Mouse (Mus musculus) limb, embryonic 11.5 days (tissue): ENCODE measurements around the gene Flrt2. TPM values are rescaled to one million over a fixed set of nuclear protein-coding genes. Genes with fewer than 3 reads are reported as not detected.

Experiments
- ATAC-seq: fragments of 200-750 bp; cut with Nextera tagmentation; 2 replicates; pipeline ENCODE4 v1.8.0; 2017; ENCODE audit warnings: low read depth; ENCODE audit not compliant: insufficient number of reproducible peaks, low FRiP score, low TSS enrichment
- DNase-seq: peaks from one replicate; pipeline ENCODE4 v3.0.0-alpha.2; 2015; ENCODE audit warnings: low spot score
- H3K27ac ChIP-seq: fragments of 300-500 bp; sonication (generic); replicated peaks from 2 replicates; pipeline ENCODE4 v1.5.1; 2014; ENCODE audit warnings: low read depth, mild to moderate bottlenecking, low read length
- H3K27me3 ChIP-seq: fragments of 300-500 bp; sonication (generic); 2 replicates; pipeline ENCODE4 v1.6.1; 2014; ENCODE audit warnings: mild to moderate bottlenecking, low read length, mixed read lengths; ENCODE audit not compliant: control insufficient read depth, insufficient read depth
- H3K36me3 ChIP-seq: fragments of 300-500 bp; sonication (generic); 2 replicates; pipeline ENCODE4 v1.6.1; 2014; ENCODE audit warnings: mild to moderate bottlenecking, low read length, moderate library complexity, mixed read lengths; ENCODE audit not compliant: control insufficient read depth, insufficient read depth
- H3K4me1 ChIP-seq: fragments of 300-500 bp; sonication (generic); 2 replicates; pipeline ENCODE4 v1.6.1; 2014; ENCODE audit warnings: low read length, mixed read lengths; ENCODE audit not compliant: control insufficient read depth, insufficient read depth
- H3K4me2 ChIP-seq: fragments of 300-500 bp; sonication (generic); 2 replicates; pipeline ENCODE4 v1.6.1; 2014; ENCODE audit warnings: low read depth, mild to moderate bottlenecking, moderate library complexity; ENCODE audit not compliant: severe bottlenecking
- H3K4me3 ChIP-seq: fragments of 300-500 bp; sonication (generic); 2 replicates; pipeline ENCODE4 v1.5.1; 2014; ENCODE audit warnings: low read depth, low read length
- H3K9ac ChIP-seq: fragments of 300-500 bp; sonication (generic); 2 replicates; pipeline ENCODE4 v1.6.1; 2014; ENCODE audit warnings: mild to moderate bottlenecking, low read length
- H3K9me3 ChIP-seq: fragments of 300-500 bp; sonication (generic); 2 replicates; pipeline ENCODE4 v1.6.1; 2016; ENCODE audit warnings: low read length; ENCODE audit not compliant: control insufficient read depth
- WGBS: fragments of 180-500 bp; shearing (Covaris S2); extraction: QIAGEN DNeasy Blood & Tissue Kit; methylation state at CpG from one replicate; pipeline ENCODE4 v1.1.7; 2014; 5-methylcytosine and 5-hydroxymethylcytosine counted together
- polyA plus RNA-seq: library from polyadenylated mRNA; unstranded; fragments of >200 nt; fragmentation: Nextera tagmentation; extraction: Ambion mirVana; gene quantifications from 2 replicates; pipeline ENCODE4 v1.2.1, GENCODE M21; 2014

Flrt2 gene
- polyA plus RNA-seq, 1 experiment from 2014 or later = 22.8 TPM

GRCm38 (mm10) chr12:95700746-95701145 lies 8.7 kb downstream of the Flrt2 start:
- Histone ChIP-seq H3K27ac (no peak overlapping the region), H3K4me3 (no peak overlapping the region), H3K4me1 (peaks cover 12% of the 10 kb centered on the region; the same call in 1 of the 2 replicates), H3K27me3 (no peaks in the 10 kb centered on the region), H3K36me3 (no peaks in the 10 kb centered on the region), H3K9ac (no peak overlapping the region), H3K4me2 (no peak overlapping the region), H3K9me3 (no peaks in the 10 kb centered on the region)
- ATAC-seq (no peak), DNase-seq (no peak)
- 77% methylated on average over 2 of the region's 2 CpGs for WGBS

- Histone ChIP-seq H3K27me3 (no peaks in the 10 kb centered on the region), H3K9ac (no peak overlapping the region), H3K27ac (no peak overlapping the region), H3K4me3 (no peak overlapping the region), H3K4me1 (peaks cover 12% of the 10 kb centered on the region; the same call in 1 of the 2 replicates), H3K9me3 (no peaks in the 10 kb centered on the region), H3K36me3 (no peaks in the 10 kb centered on the region), H3K4me2 (no peak overlapping the region)
- ATAC-seq (no peak), DNase-seq (no peak)
These were observed 9.6 kb downstream of the Flrt2 start for GRCm38 (mm10) chr12:95701580-95701979.

GRCm38 (mm10) chr12:95705006-95705405 lies 13.0 kb downstream of the Flrt2 start:
- Histone ChIP-seq H3K27me3 (no peaks in the 10 kb centered on the region), H3K4me1 (no peaks in the 10 kb centered on the region), H3K4me3 (no peak overlapping the region), H3K36me3 (no peaks in the 10 kb centered on the region), H3K9me3 (no peaks in the 10 kb centered on the region), H3K9ac (no peak overlapping the region), H3K27ac (no peak overlapping the region), H3K4me2 (no peak overlapping the region)
- ATAC-seq (no peak), DNase-seq (no peak)
- WGBS = 93% methylated on average over 3 of the region's 3 CpGs

GRCm38 (mm10) chr12:95723265-95723664 lies 31.2 kb downstream of the Flrt2 start:
- no peak for DNase-seq

GRCm38 (mm10) chr12:95734075-95734474 lies 42.0 kb downstream of the Flrt2 start:
- ATAC-seq (no peak), DNase-seq (no peak)
- Histone ChIP-seq H3K4me1 (no peaks in the 10 kb centered on the region), H3K36me3 (no peaks in the 10 kb centered on the region), H3K9me3 (no peaks in the 10 kb centered on the region), H3K27me3 (no peaks in the 10 kb centered on the region), H3K27ac (no peak overlapping the region), H3K4me3 (no peak overlapping the region), H3K4me2 (no peak overlapping the region), H3K9ac (no peak overlapping the region)
- 81% methylated on average over 1 of the region's 1 CpGs for WGBS

More at GRCm38 (mm10) chr12:95723265-95723664, 31.2 kb downstream of the Flrt2 start:
- Histone ChIP-seq H3K9ac (no peak overlapping the region), H3K4me2 (no peak overlapping the region), H3K4me1 (no peaks in the 10 kb centered on the region), H3K27ac (no peak overlapping the region), H3K27me3 (no peaks in the 10 kb centered on the region), H3K9me3 (no peaks in the 10 kb centered on the region), H3K4me3 (no peak overlapping the region), H3K36me3 (no peaks in the 10 kb centered on the region)
- no peak for ATAC-seq
- 96% methylated on average over 2 of the region's 2 CpGs for WGBS

GRCm38 (mm10) chr12:95737571-95737970 lies 45.5 kb downstream of the Flrt2 start:
- 94% methylated on average over 8 of the region's 8 CpGs for WGBS
- DNase-seq = no peak
- no peaks in the 10 kb centered on the region for H3K27me3 ChIP-seq
- H3K36me3 ChIP-seq = no peaks in the 10 kb centered on the region
- no peak overlapping the region for H3K4me2 ChIP-seq
- ATAC-seq = no peak
- H3K4me3 ChIP-seq = no peak overlapping the region
- no peaks in the 10 kb centered on the region for H3K4me1 ChIP-seq
- no peaks in the 10 kb centered on the region for H3K9me3 ChIP-seq
- no peak overlapping the region for H3K9ac ChIP-seq
- H3K27ac ChIP-seq = no peak overlapping the region

- Histone ChIP-seq H3K9ac (no peak overlapping the region), H3K4me1 (no peaks in the 10 kb centered on the region), H3K9me3 (no peaks in the 10 kb centered on the region), H3K4me2 (no peak overlapping the region), H3K27ac (no peak overlapping the region), H3K36me3 (no peaks in the 10 kb centered on the region), H3K4me3 (no peak overlapping the region), H3K27me3 (no peaks in the 10 kb centered on the region)
- WGBS = 88% methylated on average over 5 of the region's 5 CpGs
- no peak for DNase-seq
- ATAC-seq = no peak
These were observed 46.0 kb downstream of the Flrt2 start for GRCm38 (mm10) chr12:95738031-95738430.

GRCm38 (mm10) chr12:95738491-95739135 lies 46.6 kb downstream of the Flrt2 start:
- no peaks in the 10 kb centered on the region for H3K4me1 ChIP-seq
- no peaks in the 10 kb centered on the region for H3K36me3 ChIP-seq
- no peak overlapping the region for H3K27ac ChIP-seq
- H3K27me3 ChIP-seq = no peaks in the 10 kb centered on the region
- 80% methylated on average over 7 of the region's 7 CpGs for WGBS
- ATAC-seq (no peak), DNase-seq (no peak)
- H3K9me3 ChIP-seq = no peaks in the 10 kb centered on the region
- H3K4me3 ChIP-seq = no peak overlapping the region
- no peak overlapping the region for H3K9ac ChIP-seq
- H3K4me2 ChIP-seq = no peak overlapping the region

GRCm38 (mm10) chr12:95739739-95740138 lies 47.7 kb downstream of the Flrt2 start:
- WGBS = 84% methylated on average over 5 of the region's 5 CpGs
- Histone ChIP-seq H3K4me1 (no peaks in the 10 kb centered on the region), H3K9me3 (no peaks in the 10 kb centered on the region), H3K36me3 (no peaks in the 10 kb centered on the region), H3K4me3 (no peak overlapping the region), H3K9ac (no peak overlapping the region), H3K27me3 (no peaks in the 10 kb centered on the region), H3K4me2 (no peak overlapping the region), H3K27ac (no peak overlapping the region)
- ATAC-seq (no peak), DNase-seq (no peak)
